Mouse (Mus musculus) C2C12 (cell line): ENCODE measurements around the gene Naa15.

ENCODE experiments used
- CEBPB ChIP-seq: IDR thresholded peaks from one replicate; pipeline ENCODE4 v1.6.1; 2011; ENCODE audit warnings: low read depth, mild to moderate bottlenecking, control low read depth, moderate library complexity
- CTCF ChIP-seq: IDR thresholded peaks from one replicate; pipeline ENCODE4 v1.5.1; 2011; ENCODE audit not compliant: control insufficient read depth, insufficient read depth, insufficient read length
- FOSL1 ChIP-seq: IDR thresholded peaks from one replicate; pipeline ENCODE4 v1.8.0; 2011; ENCODE audit warnings: mild to moderate bottlenecking, low read length; ENCODE audit not compliant: poor library complexity, insufficient read depth, severe bottlenecking
- MAX ChIP-seq: IDR thresholded peaks from one replicate; pipeline ENCODE4 v1.6.1; 2011; ENCODE audit warnings: mild to moderate bottlenecking, control low read depth
- MYOD1 ChIP-seq: IDR thresholded peaks from one replicate; pipeline ENCODE4 v1.6.1; 2011; ENCODE audit warnings: low read depth; ENCODE audit not compliant: control insufficient read depth, insufficient read length
- MYOG ChIP-seq: IDR thresholded peaks from one replicate; pipeline ENCODE4 v1.6.1; 2011; ENCODE audit not compliant: control insufficient read depth, insufficient read length; ENCODE audit errors: extremely low read depth
- USF1 ChIP-seq: IDR thresholded peaks from one replicate; pipeline ENCODE4 v1.6.1; 2011; ENCODE audit warnings: low read depth, mild to moderate bottlenecking, control low read depth, moderate library complexity

DNA sequence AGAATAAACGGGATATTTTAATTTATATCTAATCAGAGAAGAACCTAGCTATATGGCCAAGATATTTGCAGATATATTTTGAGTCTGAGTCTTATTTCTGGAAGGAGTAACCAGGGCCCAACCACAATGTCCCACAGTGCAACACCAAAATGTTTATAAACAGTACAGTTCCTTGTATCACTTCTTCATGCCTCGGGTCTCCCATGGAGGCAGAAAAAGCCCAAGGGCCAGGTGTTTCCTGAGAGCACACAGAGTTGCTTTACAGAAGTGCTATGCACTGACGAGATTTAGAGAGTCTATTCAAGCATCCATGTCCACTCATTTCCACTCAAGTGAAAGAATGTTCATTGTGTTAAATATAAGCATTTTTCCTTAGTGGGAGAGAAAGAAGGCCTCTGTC is 66.9 kb downstream of the Naa15 start:
- no peak for TF ChIP-seq USF1
- TF ChIP-seq CTCF: no peak
- no peak for TF ChIP-seq FOSL1
- TF ChIP-seq MYOG: no peak
- TF ChIP-seq CEBPB: no peak
- no peak for TF ChIP-seq MAX
- TF ChIP-seq MYOD1: no peak
